Mouse (Mus musculus): Measurements from ENCODE around the gene Gls. TPM values are rescaled to one million over a fixed set of nuclear protein-coding genes. Genes with fewer than 3 reads are reported as not detected.

Gene Gls
- total and polyA plus RNA-seq, 2 experiments from 2014 or later: 25.7 to 152 TPM

DNA sequence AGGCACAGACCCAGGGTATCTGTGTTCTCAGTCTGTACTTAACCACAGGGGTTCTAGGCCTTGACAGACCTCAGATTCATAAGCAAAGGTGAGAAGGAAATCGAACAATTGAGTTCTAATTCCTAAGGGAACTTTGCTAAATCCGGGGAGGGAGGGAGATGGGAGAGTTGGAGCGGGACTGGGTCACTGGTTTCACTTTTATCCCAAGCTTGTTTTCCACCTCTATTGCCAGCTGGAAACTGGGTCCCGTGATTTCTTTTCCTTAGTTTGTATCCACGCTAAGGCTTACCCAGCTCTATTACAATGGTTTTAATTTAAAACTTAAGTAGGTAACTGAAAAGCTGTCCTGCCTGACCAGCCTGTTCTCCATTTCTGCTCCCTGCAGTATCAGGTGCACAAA lies 57.7 kb downstream of the Gls start:
- WGBS: 64% methylated on average over 5 of the region's 5 CpGs
- Histone ChIP-seq H3K27ac (no peak overlapping the region), H3K36me3 (ENCODE audit: insufficient read depth, low read length) (no peaks in the 10 kb centered on the region), H3K4me2 (ENCODE audit: low read depth, low read length) (no peak overlapping the region), H3K9ac (replicated peaks; ENCODE audit: low read length) (no peak overlapping the region), H3K4me3 (ENCODE audit: low read length) (no peak overlapping the region), H3K9me3 (ENCODE audit: low read length) (no peaks in the 10 kb centered on the region), H3K4me1 (ENCODE audit: insufficient read depth, low read length) (no peaks in the 10 kb centered on the region), H3K27me3 (ENCODE audit: insufficient read depth, low read length) (no peaks in the 10 kb centered on the region)
- DNase-seq (ENCODE audit: low spot score): no peak
- no peak for TF ChIP-seq CTCF (IDR thresholded peaks at IDR 0.05; ENCODE audit: low read depth)
- ATAC-seq: no peak

DNA sequence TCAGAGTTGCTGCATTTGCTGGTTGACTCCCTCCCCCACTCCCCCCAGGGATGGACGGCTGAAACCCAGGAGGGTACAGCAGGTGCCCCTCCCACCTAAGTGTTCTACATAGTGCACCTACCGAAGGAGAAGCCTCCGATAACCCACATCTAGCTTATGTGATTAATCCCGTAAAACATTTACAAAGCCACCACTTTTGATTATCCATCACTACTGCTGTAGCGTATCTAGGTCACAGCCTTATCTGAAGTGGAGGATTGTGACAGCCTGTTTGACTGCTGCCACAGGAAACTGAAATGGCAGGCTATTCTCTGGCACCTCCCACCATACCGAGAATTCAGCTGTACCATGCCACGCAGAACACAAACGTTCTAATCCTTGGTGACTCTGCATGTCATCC lies 61.8 kb downstream of the Gls start:
- DNase-seq (ENCODE audit: low spot score) (no peak), ATAC-seq (peak; percentile 57)
- Histone ChIP-seq H3K4me2 (ENCODE audit: low read depth, low read length) (no peak overlapping the region), H3K9me3 (ENCODE audit: low read length) (no peaks in the 10 kb centered on the region), H3K27me3 (ENCODE audit: insufficient read depth, low read length) (no peaks in the 10 kb centered on the region), H3K27ac (no peak overlapping the region), H3K4me3 (ENCODE audit: low read length) (no peak overlapping the region), H3K36me3 (ENCODE audit: insufficient read depth, low read length) (no peaks in the 10 kb centered on the region), H3K9ac (replicated peaks; ENCODE audit: low read length) (no peak overlapping the region), H3K4me1 (ENCODE audit: insufficient read depth, low read length) (no peaks in the 10 kb centered on the region)
- 78% methylated on average over 8 of the region's 8 CpGs for WGBS
- no peak for TF ChIP-seq CTCF (IDR thresholded peaks at IDR 0.05; ENCODE audit: low read depth)

DNA sequence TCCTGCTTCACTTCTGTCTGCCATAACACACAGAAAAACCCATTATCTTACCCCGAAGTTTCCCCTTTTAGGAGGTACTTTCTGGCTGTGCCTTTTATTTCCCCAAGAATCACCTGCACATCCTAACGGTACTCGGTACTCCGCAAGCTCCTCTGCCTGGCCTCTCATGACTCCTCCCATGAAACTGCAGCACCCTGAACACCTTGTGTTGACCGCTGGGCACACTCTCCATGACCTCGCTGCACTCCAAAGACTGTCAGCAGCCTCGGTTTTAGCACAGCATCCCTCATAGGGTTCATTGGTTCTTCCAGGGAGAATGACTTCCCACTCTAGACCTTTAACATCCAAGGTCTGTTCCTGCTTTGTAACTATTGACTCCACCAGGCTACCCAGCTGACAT lies 62.3 kb downstream of the Gls start:
- no peak for TF ChIP-seq CTCF (IDR thresholded peaks at IDR 0.05; ENCODE audit: low read depth)
- H3K9me3 ChIP-seq (ENCODE audit: low read length): no peaks in the 10 kb centered on the region
- no peaks in the 10 kb centered on the region for H3K36me3 ChIP-seq (ENCODE audit: insufficient read depth, low read length)
- no peaks in the 10 kb centered on the region for H3K4me1 ChIP-seq (ENCODE audit: insufficient read depth, low read length)
- no peak overlapping the region for H3K4me3 ChIP-seq (ENCODE audit: low read length)
- H3K27me3 ChIP-seq (ENCODE audit: insufficient read depth, low read length): no peaks in the 10 kb centered on the region
- no peak overlapping the region for H3K27ac ChIP-seq
- no peak overlapping the region for H3K9ac ChIP-seq (replicated peaks; ENCODE audit: low read length)
- WGBS: 71% methylated on average over 7 of the region's 7 CpGs
- DNase-seq (ENCODE audit: low spot score) (no peak), ATAC-seq (no peak)
- H3K4me2 ChIP-seq (ENCODE audit: low read depth, low read length): no peak overlapping the region

DNA sequence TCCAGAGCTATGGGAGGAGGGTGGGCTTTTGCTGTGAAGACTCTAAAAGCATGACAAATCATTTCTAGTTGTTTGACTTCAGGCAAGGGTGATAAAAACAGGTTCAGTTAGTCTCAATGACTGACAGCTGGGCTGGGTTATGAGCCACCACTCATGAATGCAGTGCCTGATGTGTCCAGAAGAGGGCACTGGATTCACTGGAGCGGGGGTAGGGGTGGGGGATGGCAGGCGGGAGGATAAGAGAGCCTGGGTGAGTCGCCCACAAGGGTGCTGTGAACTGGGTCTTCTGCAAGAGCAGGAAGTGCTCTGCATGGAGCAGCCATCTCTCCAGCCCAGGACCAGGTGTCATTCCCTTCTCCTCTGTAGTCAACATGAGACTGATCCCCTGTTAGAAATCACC lies 63.0 kb downstream of the Gls start:
- DNase-seq (ENCODE audit: low spot score) (peak; percentile 35), ATAC-seq (peak; percentile 35; the same call in 1 of the 2 replicates)
- Histone ChIP-seq H3K27ac (no peak overlapping the region), H3K4me1 (ENCODE audit: insufficient read depth, low read length) (no peaks in the 10 kb centered on the region), H3K36me3 (ENCODE audit: insufficient read depth, low read length) (no peaks in the 10 kb centered on the region), H3K9me3 (ENCODE audit: low read length) (no peaks in the 10 kb centered on the region), H3K27me3 (ENCODE audit: insufficient read depth, low read length) (no peaks in the 10 kb centered on the region), H3K4me3 (ENCODE audit: low read length) (no peak overlapping the region), H3K4me2 (ENCODE audit: low read depth, low read length) (no peak overlapping the region), H3K9ac (replicated peaks; ENCODE audit: low read length) (no peak overlapping the region)
- WGBS: 23% methylated on average over 3 of the region's 3 CpGs
- TF ChIP-seq CTCF (IDR thresholded peaks at IDR 0.05; ENCODE audit: low read depth): peak; percentile 64

DNA sequence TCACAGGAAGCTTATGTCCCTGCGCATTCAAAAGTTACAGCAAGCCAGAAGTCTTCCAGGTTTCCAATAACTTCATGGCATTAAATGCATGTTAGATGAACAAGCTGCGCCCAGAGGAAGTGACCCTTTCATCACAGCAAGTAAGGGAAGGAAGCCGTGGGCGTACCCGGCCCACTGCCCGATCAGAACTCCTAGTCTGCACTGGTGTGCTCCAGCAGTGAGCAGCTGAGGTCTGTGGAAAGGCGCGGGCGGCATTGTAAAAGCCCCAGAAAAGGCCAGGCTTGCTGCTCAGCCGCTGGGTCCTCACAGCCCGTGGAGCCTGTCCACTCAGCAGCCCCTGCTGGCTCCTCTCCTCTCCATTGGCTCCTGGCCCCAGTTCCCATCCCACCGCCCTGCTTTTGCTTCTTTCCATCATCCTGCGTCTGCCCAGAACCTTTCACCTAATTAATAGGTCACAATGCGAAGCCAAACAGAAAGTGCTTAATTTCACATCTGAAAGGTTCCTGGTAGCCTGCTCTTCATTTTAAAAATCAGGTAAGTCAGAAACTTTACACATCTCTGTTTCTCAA lies 66.3 kb downstream of the Gls start:
- Histone ChIP-seq H3K36me3 (ENCODE audit: insufficient read depth, low read length) (no peaks in the 10 kb centered on the region), H3K9me3 (ENCODE audit: low read length) (no peaks in the 10 kb centered on the region), H3K27ac (no peak overlapping the region), H3K27me3 (ENCODE audit: insufficient read depth, low read length) (no peaks in the 10 kb centered on the region), H3K4me3 (ENCODE audit: low read length) (no peak overlapping the region), H3K4me2 (ENCODE audit: low read depth, low read length) (0 out of 2 replicates have a peak overlapping the region, but pooled peaks have one; percentile 8), H3K4me1 (ENCODE audit: insufficient read depth, low read length) (no peaks in the 10 kb centered on the region), H3K9ac (replicated peaks; ENCODE audit: low read length) (no peak overlapping the region; the same call in 1 of the 2 replicates)
- 55% methylated on average over 14 of the region's 14 CpGs for WGBS
- TF ChIP-seq CTCF (IDR thresholded peaks at IDR 0.05; ENCODE audit: low read depth): no peak
- no peak for DNase-seq (ENCODE audit: low spot score)
- no peak for ATAC-seq

DNA sequence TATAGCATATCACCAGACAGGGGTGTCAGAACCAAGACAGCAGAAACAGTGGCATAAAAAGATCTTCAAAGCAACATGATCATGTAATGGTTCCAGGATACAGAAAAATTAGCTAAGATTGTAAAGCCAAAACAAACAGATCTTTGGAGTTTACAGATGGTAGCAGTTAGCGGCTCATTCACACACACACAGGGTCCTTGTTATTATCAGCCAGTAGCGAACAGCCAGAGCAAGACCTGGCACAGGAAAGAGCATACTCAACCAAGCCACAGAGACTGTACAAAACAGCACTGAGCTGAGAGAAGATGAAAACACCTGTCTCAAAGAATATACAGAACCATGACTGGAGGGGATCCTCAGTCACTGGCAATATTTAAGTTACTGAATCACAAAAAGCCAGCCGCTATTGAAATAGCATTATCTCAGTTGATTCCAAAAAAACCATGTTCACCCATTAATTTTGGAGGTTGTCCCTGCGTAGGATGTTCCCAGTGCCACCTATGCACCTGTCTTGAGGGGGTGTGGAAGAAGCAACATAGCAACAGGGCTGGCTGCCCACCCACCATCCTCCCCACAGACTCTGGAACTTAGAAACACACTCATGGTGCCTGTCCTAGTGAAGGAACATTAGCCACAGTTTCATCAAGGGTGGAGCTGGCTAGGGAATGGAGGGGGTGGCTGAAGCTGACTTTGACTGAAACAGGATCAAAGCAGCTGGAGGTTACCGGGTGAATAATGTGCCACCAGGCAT lies 69.2 kb downstream of the Gls start:
- ATAC-seq (no peak), DNase-seq (ENCODE audit: low spot score) (no peak)
- H3K9ac ChIP-seq (replicated peaks; ENCODE audit: low read length): no peak overlapping the region
- TF ChIP-seq CTCF (IDR thresholded peaks at IDR 0.05; ENCODE audit: low read depth): no peak
- no peaks in the 10 kb centered on the region for H3K27me3 ChIP-seq (ENCODE audit: insufficient read depth, low read length)
- WGBS: 91% methylated on average over 5 of the region's 5 CpGs
- no peak overlapping the region for H3K27ac ChIP-seq
- no peak overlapping the region for H3K4me3 ChIP-seq (ENCODE audit: low read length)
- H3K9me3 ChIP-seq (ENCODE audit: low read length): no peaks in the 10 kb centered on the region
- H3K4me1 ChIP-seq (ENCODE audit: insufficient read depth, low read length): no peaks in the 10 kb centered on the region
- no peaks in the 10 kb centered on the region for H3K36me3 ChIP-seq (ENCODE audit: insufficient read depth, low read length)
- no peak overlapping the region for H3K4me2 ChIP-seq (ENCODE audit: low read depth, low read length)

DNA sequence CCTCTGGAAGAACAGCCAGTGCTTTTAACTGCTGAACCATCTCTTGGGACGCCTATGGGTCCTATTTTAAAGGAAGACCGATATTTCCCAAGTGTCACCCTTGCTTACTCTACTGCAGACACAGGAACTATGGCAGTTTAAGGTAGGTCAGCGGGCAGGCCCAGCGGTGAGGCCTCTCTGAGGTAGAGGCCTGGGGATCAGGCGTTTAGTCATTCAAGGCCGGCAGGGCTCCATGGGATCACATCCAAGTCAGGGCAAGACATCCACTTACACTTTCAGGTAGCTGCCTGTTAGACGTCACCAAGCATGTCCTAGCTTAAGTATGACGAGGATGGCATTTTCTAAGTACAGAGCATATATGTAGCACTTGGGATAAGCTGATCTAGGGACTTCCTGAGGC lies 71.9 kb downstream of the Gls start:
- TF ChIP-seq CTCF (IDR thresholded peaks at IDR 0.05; ENCODE audit: low read depth): no peak
- Histone ChIP-seq H3K27ac (no peak overlapping the region), H3K4me2 (ENCODE audit: low read depth, low read length) (no peak overlapping the region), H3K4me1 (ENCODE audit: insufficient read depth, low read length) (no peaks in the 10 kb centered on the region), H3K4me3 (ENCODE audit: low read length) (no peak overlapping the region), H3K36me3 (ENCODE audit: insufficient read depth, low read length) (peaks cover 7% of the 10 kb centered on the region; the same call in 1 of the 2 replicates), H3K9ac (replicated peaks; ENCODE audit: low read length) (no peak overlapping the region), H3K9me3 (ENCODE audit: low read length) (no peaks in the 10 kb centered on the region), H3K27me3 (ENCODE audit: insufficient read depth, low read length) (no peaks in the 10 kb centered on the region)
- WGBS: 90% methylated on average over 8 of the region's 8 CpGs
- no peak for DNase-seq (ENCODE audit: low spot score)
- ATAC-seq: no peak

Data from hindbrain, postnatal 0 days (tissue).